Mouse (Mus musculus): ENCODE data around the gene Flvcr2.

Flvcr2 gene

DNA sequence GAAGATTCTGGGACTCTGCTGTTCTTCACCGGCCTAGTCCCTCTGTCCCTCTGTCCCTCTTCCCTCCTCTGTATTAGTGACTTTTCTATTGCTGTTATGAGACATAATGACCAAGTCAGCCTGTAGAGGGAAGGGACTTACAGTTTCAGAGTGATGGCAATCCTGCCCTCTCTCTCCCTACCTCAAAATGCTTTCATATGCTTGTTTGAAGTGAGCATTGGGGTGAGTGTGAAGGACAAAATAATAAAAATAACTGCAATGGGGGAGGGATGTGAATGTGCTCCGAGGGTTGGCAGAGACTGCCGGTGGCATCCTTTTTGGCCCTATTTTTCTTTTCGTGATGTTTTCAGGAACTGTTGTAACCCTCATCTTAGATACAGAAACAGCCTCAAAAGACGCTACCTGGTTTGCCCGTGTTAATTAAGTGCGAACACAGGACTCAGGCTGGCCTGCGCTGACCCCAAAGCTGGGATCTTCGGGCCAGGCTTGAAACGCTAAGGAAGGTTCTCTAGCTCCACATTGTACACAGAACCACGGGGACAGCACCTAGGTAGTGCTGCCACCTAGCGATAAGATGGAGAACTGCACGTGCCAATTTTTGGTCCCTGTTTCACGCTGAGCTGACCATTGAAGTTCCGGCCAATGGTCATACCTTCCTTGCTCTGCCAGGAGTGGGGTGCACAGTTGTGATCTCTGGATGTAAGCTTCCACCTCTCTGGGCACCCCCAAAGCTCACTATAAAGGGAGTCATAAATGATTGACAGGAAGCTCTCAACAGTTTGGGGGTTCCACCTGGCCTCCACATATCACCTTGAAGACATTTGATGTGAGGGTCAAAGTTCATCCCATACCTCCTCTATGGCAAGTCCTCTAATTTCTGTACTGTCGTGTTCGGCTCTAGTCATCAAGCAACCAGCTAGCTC, 17.1 kb upstream of the Flvcr2 start:
- DNase-seq (ENCODE audit: extremely low spot score, low read depth, low spot score), result no peak

DNA sequence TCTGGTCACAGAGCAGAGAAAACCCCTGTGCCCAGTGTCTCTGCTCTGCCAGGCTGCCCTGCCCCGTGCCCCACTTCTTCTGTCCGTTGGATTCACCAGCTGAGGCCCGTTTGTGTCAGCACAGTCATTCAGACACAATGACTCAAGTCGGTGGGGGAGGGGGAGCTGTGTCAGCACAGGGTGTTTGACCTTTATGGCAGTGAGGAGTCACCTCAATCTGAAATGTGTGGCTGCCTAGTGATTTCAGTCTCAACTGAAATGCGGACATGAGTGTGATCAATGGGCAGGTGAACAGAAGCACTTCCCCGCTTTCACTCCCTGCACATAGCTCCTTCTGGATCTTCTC, 16.4 kb upstream of the Flvcr2 start:
- no peak for DNase-seq (ENCODE audit: extremely low spot score, low read depth, low spot score)

DNA sequence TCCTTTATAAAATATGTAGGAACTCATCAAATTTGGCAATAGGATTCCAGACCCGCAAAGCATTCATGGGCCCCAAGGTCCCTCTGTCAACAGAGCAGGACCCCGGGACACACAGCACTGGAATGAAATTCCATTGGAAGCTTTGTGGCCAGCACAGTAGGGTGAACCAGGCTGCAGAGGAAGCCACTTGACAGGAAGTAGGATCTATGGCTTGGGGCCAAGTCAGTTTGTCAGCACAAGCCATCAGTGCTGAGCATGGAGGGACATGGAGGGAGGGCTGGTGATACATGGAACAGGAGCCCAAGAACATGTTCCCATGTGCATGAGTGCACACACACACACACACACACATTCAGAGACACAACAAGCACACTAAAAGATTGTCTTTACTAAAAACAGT, 10.1 kb upstream of the Flvcr2 start:
- DNase-seq (ENCODE audit: extremely low spot score, low read depth, low spot score), result no peak

DNA sequence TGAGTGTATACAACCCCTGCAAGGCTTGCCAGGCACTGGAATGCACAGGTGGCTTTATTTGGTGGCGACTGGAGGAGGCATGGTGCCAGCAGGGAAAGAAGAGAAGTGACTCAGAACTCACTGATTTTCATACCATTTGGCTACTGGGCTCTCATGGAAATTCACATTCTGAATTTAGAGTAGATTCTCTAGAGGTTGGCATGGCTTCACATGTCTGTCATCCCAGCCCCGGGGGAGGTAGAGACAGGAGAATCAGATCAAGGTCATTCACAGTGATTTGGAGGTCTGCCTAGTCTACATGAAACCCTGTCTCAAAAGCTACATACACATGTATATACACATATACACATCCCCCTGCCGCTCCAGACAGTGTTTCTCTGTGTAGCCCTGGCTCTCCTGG, 9.4 kb upstream of the Flvcr2 start:
- no peak for DNase-seq (ENCODE audit: extremely low spot score, low read depth, low spot score)

DNA sequence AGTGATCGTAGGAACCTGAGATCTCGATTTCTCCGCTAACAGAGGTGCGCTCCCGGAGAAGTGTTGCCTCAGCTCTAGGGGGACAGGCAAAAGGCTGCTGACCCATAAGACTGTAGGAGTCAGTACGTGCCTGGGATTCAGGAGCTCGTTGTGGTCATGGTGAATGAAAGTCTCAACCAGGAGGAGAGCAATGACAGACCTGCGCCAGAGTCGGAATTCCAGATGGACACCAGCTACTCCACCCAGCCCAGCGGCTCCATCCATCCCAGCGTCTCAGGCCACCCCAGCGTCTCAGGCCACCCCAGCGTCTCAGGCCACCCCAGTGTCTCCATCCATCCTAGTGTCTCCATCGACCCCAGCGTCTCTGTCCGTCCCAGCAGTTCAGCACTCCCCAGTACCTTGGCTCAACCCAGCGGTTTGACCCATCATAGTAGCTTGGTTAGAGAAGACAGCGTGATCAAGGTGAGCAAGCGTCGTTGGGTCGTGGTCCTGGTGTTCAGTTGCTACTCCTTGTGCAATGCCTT, 419 bp downstream of the Flvcr2 start:
- DNase-seq (ENCODE audit: extremely low spot score, low read depth, low spot score), result no peak

DNA sequence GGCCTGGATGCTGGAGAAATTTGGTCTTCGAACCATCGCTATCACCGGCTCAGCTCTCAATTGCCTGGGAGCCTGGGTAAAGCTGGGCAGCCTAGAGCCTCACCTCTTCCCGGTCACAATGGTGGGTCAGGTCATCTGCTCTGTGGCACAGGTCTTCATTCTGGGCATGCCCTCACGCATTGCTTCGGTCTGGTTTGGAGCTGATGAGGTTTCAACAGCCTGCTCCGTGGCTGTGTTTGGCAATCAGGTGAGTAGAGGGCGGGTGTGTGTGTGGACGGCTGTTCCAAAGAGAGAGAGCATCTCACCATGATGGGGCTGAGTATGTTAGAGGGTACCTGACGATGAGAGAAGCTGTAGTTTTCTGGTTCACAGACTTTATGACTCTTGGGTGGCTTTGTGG, 1.0 kb downstream of the Flvcr2 start:
- DNase-seq (ENCODE audit: extremely low spot score, low read depth, low spot score), result no peak

DNA sequence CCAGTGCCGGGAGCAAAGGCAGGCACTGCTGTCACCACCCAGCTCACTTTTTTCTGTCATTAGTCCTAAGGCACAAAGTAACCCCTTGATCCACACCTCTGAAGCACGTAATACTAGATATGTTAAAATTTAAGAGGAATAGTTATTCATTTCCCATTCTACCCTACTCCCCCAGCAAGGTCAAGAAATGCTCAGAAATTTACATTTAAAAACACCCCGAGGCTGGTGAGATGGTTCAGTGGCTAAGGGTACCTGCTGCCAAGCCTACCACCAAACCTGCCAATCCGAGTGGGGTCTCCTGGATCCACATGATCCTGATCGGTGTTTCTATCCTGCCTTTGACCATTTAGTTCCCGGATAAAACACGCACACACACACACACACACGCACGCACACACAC, 3.5 kb downstream of the Flvcr2 start:
- no peak for DNase-seq (ENCODE audit: extremely low spot score, low read depth, low spot score)

DNA sequence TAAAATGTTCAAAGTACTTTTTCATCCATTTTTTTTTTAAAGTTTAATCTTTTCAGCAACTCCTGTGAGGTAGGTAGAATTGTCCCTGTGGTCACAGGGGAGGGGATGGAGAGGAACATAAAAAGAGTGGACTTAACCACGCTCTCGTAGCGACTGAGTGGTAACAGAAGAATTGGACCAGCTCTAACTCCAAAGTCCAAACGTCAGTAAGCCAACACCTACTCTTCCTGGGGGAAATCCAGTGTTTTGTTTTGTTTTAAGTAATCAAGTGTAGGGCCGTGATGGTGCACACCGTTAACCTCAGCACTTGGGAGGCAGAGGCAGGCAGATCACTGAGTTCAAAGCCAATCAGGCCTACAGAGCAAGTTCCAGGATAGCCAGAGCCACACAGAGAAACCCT, 5.8 kb downstream of the Flvcr2 start:
- no peak for DNase-seq (ENCODE audit: extremely low spot score, low read depth, low spot score)

DNA sequence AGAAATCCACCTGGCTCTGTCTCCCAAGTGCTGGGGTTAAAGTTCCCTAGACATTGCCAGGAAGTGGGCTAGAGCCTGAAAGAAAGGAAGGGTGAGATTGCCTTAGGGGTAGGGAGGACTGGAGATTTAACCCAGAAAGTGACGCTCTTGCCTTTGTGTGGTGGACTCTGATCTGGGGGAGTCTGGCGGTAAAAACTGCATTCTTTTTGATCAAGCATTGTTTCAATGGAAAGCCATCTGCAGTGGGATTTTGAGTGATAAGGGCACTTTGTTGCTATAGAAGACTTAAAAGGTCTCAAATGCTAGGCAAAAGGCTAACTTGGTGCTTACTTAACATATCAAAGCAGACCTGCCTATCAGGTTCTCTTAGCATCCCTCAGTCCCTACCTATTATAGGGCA, 6.9 kb downstream of the Flvcr2 start:
- no peak for DNase-seq (ENCODE audit: extremely low spot score, low read depth, low spot score)

DNA sequence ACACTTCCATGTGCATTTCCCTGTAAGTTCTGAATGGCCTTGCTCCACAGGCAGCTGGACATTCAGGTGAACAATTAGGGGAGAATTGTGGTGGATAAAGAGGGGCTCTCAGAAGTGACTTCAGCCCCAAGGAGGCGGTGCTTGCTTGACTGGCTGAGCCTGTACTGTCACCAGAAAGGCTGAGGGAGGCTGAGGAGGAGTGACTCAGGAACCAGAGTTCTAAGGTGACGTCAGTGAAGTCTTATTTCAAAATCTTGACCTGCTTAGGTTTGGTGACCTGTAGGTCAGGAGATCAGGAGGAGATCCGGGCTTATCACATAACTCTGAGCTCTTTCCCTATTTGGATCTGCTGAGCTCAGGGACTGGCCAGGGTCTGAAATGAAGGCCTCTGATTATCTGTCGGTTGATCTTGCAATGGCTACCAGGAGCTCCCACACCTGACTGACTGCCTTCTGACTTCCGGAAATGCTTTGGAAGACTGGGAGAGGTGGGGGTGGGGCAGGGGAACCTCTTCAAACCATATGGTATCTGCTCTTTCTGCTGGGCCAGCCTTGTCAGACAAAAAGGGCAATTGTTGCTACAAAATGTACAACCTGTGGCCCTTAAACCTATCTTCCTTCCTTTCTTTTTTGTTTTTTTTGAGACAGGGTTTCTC, 8.4 kb downstream of the Flvcr2 start:
- DNase-seq (ENCODE audit: extremely low spot score, low read depth, low spot score), result no peak

DNA sequence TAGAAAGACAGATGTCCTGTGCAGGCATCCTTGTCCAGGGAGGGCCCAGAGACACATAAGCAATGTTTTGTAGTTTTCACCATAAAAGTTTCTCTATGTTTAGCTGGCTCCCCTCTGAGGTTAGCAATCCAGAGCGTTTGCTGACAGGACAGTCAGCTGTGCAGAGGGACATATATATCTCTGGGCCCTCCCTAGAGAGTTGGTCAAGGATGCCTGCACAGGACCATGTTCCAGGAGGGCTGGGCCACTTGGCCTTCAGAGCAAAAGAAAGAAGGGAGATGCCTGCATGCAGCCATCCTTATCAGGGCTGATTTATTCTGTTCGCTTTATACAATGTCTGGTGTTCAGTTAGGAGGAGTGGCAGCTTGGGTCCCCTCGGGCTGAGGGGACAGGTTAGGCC, 10.1 kb downstream of the Flvcr2 start:
- no peak for DNase-seq (ENCODE audit: extremely low spot score, low read depth, low spot score)

DNA sequence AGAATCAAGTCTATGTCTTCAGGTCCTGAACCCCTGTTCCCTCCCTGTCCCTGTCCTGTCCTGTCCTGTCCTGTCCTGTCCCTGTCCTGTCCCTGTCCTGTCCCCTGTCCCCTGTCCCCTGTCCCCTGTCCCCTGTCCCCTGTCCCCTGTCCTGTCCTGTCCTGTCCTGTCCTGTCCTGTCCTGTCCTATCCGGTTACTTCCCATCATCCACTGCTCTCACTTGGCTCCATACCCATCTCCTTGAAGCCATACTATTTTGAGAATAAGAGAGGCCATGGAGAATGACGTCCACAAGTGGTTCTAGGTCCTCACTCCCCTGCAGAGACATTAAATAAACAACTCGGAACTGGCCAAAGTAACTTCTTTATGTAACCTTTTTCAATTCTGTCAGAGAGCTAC, 10.7 kb downstream of the Flvcr2 start:
- no peak for DNase-seq (ENCODE audit: extremely low spot score, low read depth, low spot score)

DNA sequence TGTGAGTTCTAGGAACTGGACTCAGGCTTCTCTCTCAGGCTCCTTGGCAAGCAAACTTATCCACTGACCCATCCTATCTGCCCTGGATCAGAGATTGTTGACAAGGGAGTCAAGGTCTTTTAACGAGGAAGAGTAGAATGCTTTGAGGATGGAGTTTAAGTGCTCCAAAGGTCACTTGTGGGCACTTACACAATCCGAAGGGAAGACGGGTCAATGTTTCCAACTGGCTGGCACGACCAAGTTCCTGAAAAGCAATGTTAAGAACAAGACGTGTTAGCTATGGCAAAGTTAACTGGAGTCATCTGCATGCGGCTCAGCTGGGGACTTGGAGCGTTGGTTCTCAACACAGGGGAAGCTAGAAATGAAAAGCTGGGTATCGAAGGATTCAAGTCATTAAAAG, 12.4 kb downstream of the Flvcr2 start:
- no peak for DNase-seq (ENCODE audit: extremely low spot score, low read depth, low spot score)

DNA sequence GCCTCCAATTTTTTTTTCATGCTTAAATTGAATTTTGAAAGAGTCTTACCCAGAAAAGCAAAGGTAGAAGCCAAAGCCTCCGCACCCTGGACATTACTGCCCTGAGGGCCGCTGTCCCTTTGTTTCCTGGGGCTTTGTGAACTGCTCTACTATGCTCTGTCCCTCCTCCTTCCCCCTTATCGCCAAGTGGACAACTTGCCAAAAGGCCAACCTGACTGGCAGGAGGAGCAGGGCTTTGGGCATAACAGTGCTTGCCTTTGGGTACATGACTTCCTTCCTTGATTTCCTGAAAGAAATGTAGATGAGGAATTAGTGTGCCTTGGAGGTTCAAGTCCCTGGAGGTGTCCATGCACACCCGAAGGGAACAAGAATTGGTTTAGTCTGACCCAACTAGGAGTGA, 15.1 kb downstream of the Flvcr2 start:
- DNase-seq (ENCODE audit: extremely low spot score, low read depth, low spot score), result no peak

DNA sequence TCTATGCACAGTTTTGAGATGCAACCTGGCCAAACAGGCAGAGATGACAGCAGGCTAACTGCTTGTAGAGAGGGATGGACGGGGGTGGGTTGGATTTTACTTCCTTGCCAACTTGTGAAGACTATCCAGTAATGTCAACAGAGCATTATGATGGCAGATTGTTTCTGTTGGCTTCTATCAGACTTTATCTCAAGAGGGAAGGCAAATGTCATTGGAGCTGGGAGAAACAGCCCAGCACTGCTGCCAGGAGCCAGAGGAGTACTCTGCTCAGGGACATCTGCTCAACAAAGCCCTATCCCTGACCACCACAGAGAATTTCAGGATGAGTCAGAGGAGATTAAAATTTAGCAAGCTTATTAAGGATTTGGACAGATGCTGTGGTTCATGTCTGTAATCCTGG, 18.3 kb downstream of the Flvcr2 start:
- DNase-seq (ENCODE audit: extremely low spot score, low read depth, low spot score), result no peak

DNA sequence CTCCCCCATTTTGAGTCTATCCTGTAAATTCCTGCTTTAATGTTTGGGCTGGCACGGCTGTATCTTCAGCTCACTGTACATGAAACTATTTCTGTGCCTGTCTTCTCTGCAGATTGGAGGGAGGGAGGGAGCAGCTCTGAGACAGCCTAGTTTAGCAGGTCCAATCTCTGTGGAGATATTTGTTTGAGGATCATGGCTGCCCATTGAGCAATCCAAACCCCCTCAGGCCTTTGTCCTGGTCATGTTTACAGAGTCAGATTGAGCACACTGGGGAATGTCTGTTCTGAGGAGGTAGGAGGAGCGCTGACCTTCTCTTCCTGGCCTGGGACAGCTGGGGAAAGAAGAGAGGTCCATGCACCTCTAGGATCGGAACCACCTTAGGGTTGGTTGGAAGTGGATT, 19.9 kb downstream of the Flvcr2 start:
- DNase-seq (ENCODE audit: extremely low spot score, low read depth, low spot score), result no peak

DNA sequence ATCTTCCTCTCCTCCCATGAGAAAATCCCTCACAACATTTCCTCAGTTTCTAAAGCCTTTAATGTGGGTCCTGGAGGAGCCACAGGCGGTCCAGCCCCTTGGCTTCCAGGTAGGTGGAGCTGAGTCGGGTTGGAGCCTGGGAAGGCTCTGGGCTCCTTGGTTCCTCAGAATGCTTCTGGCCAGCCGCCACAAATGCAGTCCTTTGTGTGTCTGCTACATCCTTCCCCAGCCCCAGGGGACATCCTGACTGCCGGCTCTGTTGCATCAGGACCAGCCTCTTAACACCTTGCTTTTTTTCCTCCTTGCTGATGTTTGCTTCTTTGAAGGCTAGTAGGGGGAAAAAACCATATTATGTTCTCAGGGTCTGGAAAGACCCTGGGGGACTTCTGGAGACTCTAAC, 21.4 kb downstream of the Flvcr2 start:
- DNase-seq (ENCODE audit: extremely low spot score, low read depth, low spot score), result no peak

DNA sequence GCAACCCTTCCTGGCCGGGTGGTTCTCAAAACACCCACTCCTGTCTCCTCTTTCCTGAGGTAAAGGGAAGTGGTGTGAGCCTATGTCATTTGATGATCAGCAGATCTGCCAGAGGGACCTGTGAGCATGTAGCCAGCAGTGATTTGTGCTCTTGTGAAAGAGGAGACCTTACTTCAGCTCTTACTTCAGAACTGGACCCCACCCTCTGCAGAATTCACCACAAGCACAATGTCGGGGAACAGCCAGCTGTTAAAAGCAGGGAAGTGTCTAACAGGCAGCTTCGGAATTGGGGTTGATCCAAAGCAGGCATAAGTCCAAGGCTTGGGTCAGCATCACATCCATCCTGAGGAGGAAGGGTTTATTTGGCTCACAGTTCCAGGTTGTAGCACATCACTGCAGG, 25.0 kb downstream of the Flvcr2 start:
- DNase-seq (ENCODE audit: extremely low spot score, low read depth, low spot score), result no peak

DNA sequence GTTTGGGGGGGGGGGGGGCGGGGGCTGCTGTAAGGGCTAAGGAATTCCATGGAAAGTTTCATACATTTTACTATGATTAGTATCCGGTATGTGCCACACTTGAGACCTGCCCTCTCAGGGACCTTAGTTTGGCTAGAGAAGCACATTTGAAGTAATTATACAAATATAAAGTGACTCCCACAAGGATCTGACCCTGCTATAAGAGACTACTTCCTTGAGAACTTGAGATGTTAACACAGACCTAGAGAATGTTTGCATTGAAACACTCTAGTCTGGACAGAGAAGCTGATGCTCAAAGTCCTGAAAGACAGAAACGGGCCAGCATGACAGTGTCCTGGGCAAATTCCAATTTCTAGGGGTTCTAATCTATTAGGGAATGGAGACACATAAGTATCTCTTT, 32.6 kb downstream of the Flvcr2 start:
- DNase-seq (ENCODE audit: extremely low spot score, low read depth, low spot score), result no peak

DNA sequence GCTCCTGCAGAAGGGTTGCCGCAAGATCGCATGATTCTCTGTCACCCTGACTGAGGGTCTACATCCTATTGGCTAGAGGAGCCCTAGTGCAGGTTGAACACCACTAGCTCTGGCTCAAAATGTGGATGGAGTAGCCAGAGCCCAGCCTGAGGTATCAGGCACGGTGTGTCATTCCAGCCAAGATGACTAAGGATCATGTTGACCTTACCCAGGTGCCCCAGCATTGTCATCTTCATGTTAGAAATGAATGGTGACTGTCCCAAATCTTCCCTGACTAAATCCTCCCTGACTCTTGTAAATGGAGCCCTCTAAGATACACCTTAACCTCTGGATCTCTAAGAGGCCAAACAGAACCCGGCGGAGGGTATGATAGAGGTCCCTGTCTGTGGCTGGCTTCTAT, 33.4 kb downstream of the Flvcr2 start:
- no peak for DNase-seq (ENCODE audit: extremely low spot score, low read depth, low spot score)

DNA sequence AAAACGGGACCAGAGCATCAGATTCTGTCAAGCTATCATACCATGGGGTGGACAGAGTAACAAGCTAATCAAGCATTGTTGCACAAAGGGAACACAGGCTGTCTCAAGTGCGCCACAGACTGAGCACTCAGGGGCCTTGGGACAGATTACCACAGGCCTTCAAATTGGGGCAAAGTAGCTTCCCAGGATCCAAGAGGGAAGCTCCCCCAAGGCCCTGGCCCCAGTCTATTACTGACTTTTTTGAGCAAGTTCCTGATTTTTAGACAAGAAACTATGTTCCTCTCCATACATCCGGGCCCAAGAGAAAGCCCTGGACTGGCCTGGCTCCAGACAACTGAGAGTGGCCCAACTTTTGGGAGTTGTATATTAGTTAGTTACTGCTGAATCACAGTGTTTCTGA, 35.3 kb downstream of the Flvcr2 start:
- no peak for DNase-seq (ENCODE audit: extremely low spot score, low read depth, low spot score)

Measured in hindlimb bud, embryonic 11.5 days (tissue).